Mouse (Mus musculus) ES-E14 (cell line): ENCODE measurements at regions not wholly inside any gene's neighbourhood (a gene's known extent, or its start where the extent isn't known, plus 50 kb on each side); places are given as distances from the start of the nearest gene placed in this dataset.

ENCODE experiments used
- CHD2 ChIP-seq: IDR thresholded peaks from 2 replicates; pipeline ENCODE4 v1.6.1; 2014; ENCODE audit warnings: mild to moderate bottlenecking, low read depth, low read length, inconsistent platforms
- HCFC1 ChIP-seq: IDR thresholded peaks from 2 replicates; pipeline ENCODE4 v1.6.1; 2012; ENCODE audit warnings: low read length, inconsistent platforms, borderline replicate concordance; ENCODE audit not compliant: insufficient read depth
- MAFK ChIP-seq: IDR thresholded peaks from 2 replicates; pipeline ENCODE4 v1.6.1; 2014; ENCODE audit warnings: mild to moderate bottlenecking, low read depth, low read length, inconsistent platforms; ENCODE audit not compliant: insufficient read depth
- ZC3H11A ChIP-seq: IDR thresholded peaks from 2 replicates; pipeline ENCODE4 v1.6.1; 2012; ENCODE audit warnings: low read depth, mild to moderate bottlenecking, inconsistent platforms, low read length, borderline replicate concordance
- ZNF384 ChIP-seq: IDR thresholded peaks from 2 replicates; pipeline ENCODE4 v1.6.1; 2012; ENCODE audit warnings: low read depth, low read length, inconsistent platforms

DNA sequence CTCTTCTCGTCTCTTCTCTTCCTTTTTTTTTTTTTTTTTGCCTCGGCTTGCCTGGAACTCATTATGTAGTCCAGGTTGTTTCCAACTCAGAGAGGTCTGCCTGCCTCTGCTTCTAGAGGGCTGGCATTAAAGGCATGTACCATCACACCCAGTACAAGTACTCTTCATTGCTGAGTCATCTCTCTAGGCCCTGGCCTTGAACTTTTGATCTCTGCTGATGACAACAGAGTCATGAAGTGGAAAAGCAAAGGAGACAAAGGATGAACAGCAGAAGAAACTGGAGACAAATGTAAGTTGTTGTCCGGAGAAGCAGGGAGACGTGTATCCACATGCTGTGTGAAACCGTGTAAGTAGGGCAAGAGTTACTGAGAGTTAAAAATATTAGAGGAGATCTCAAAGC lies 103.7 kb downstream of the Zfp706 start:
- TF ChIP-seq HCFC1 (no peak), ZNF384 (no peak), CHD2 (no peak), MAFK (peak; percentile 49; the same call in 1 of the 2 replicates), ZC3H11A (no peak)
